Mouse (Mus musculus): ENCODE measurements around the gene Gm12258. TPM values are rescaled to one million over a fixed set of nuclear protein-coding genes. Genes with fewer than 3 reads are reported as not detected.

The Gm12258 gene
- polyA plus RNA-seq, 1 experiment from 2014 or later = 19.1 TPM

DNA sequence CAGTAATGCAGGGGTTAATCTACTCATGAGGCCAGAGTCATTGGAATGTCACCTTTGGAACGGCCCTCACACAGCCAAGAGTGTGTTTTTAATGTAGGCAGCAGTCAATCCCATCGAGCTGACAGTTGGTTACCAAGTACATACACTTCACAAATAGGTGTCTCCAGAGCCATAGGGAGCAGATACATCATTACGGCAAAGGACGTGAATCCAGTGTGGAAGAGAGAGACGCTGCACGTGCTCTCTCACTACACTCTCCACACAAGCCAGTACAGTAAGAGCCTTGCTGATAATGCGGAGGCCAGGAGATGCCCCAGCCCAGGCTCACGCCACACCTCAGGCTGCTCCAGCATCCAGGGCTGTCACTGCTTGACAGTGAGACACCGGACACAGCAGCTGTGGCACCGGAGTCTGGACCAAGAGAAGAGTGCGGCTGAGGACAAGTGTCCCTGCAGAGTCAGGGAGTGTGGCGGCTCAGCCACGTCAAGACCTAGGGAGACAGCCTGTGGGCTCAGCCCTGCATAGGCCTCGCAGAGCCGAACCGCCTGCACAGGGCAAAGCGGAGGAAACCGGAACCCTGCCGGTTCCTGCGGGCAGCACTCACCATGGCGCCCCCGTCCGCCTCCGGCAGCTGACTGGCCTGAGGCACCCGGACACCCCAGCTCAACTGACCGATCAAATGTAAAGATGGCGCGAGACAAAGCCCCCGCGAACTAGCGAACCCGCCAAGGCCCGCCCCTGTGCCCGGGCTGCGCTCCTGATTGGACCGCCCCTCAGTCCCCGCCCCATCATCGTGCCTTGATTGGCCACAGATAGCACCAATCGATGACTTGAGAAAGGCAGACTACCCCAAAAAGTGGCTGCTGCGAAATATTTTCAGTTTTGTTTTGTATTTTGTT is 56.8 kb downstream of the Gm12258 start, which contains the start of gene Zfp39:
Zfp39 (minus strand) TSS at position 715 of the 899 bp plus-strand sequence.
- peak within 1 kb of the TSS; percentile 63 for H3K4me3 ChIP-seq
- WGBS = under 1% methylated on average over 40 of the region's 40 CpGs
- peaks cover 29% of the 10 kb centered on the region for H3K36me3 ChIP-seq
- ATAC-seq (ENCODE audit: low read depth) = peak; percentile 99
- H3K27ac ChIP-seq (replicated peaks) = peak within 1 kb of the TSS; percentile 84
- peak within 1 kb of the TSS; percentile 87 for H3K4me2 ChIP-seq
- peaks cover 30% of the 10 kb centered on the region for H3K4me1 ChIP-seq (replicated peaks)
- no peaks in the 10 kb centered on the region for H3K9me3 ChIP-seq
- peak within 1 kb of the TSS; percentile 89 for H3K9ac ChIP-seq
- H3K27me3 ChIP-seq = no peaks in the 10 kb centered on the region

DNA sequence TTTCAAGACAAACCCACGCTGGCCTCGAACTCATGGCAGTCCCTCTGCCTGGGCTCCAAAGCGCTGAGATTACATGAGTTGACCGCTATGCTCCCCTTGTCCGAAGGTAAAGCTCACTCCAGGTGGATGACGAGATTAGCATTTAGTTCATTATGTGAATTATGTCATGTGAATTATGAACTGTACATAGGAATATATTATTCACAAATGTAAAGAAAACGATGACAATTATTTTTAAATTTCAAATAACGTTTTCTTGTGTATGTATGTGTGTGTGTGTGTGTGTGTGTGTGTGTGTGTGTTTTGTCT is 57.4 kb downstream of the Gm12258 start:
- 5% methylated on average over 8 of the region's 8 CpGs for WGBS
- Histone ChIP-seq H3K4me1 (replicated peaks) (peaks cover 24% of the 10 kb centered on the region), H3K27ac (replicated peaks) (peak overlapping the region; percentile 84; the same call in 1 of the 2 replicates), H3K9me3 (no peaks in the 10 kb centered on the region), H3K4me3 (peak overlapping the region; percentile 63), H3K36me3 (peaks cover 23% of the 10 kb centered on the region), H3K4me2 (peak overlapping the region; percentile 87), H3K27me3 (no peaks in the 10 kb centered on the region), H3K9ac (peak overlapping the region; percentile 53; the same call in 1 of the 2 replicates)
- peak; percentile 21; the same call in 1 of the 2 replicates for ATAC-seq (ENCODE audit: low read depth)

DNA sequence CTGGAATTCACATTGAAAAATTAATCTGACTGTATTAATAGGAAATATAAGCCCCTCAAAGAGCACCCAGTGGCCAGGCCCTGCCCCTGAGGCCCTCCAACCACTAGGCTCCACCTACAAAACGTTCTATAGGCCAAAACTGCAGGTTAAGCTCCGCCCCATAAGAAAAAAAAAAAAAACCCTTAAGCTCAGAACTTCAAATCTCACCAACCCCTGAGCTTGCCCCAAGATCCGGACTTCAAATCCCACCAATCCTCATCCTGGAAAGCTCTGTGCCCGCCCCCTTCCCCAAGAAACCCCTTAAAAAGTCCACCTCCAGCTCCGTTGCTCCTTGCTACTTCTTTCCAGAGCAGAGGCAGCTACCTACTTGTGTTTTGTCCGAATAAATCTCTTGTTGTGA is 57.9 kb downstream of the Gm12258 start:
- peaks cover 23% of the 10 kb centered on the region for H3K4me1 ChIP-seq (replicated peaks)
- no peak for ATAC-seq (ENCODE audit: low read depth)
- peaks cover 22% of the 10 kb centered on the region for H3K36me3 ChIP-seq
- WGBS = 49% methylated on average over 6 of the region's 6 CpGs
- H3K4me2 ChIP-seq = 0 out of 2 replicates have a peak overlapping the region, but pooled peaks have one; percentile 87
- no peak overlapping the region for H3K27ac ChIP-seq (replicated peaks)
- H3K9me3 ChIP-seq = no peaks in the 10 kb centered on the region
- no peak overlapping the region for H3K4me3 ChIP-seq
- no peak overlapping the region for H3K9ac ChIP-seq
- H3K27me3 ChIP-seq = no peaks in the 10 kb centered on the region

Other genes starting within 250 kb of the Gm12258 start
- gene 2210407C18Rik, start 231.1 kb upstream of the Gm12258 start, polyA plus RNA-seq (2015; fragmentation: Nextera tagmentation; extraction: Ambion mirVana) = not detected in 2 replicates
- not detected in 2 replicates for gene Olfr323, start 216.7 kb upstream of the Gm12258 start, polyA plus RNA-seq (2015; fragmentation: Nextera tagmentation; extraction: Ambion mirVana)
- gene Trim58, start 206.7 kb upstream of the Gm12258 start, polyA plus RNA-seq (2015; fragmentation: Nextera tagmentation; extraction: Ambion mirVana) = 0.11 and 0.22 TPM in 2 replicates
- gene Olfr322, start 188.4 kb upstream of the Gm12258 start, polyA plus RNA-seq (2015; fragmentation: Nextera tagmentation; extraction: Ambion mirVana) = 0.07 TPM in 1 of 2 replicates, not detected in the other
- not detected in 2 replicates for gene Olfr320, start 166.1 kb upstream of the Gm12258 start, polyA plus RNA-seq (2015; fragmentation: Nextera tagmentation; extraction: Ambion mirVana)
- not detected in 2 replicates for gene Olfr319, start 148.0 kb upstream of the Gm12258 start, polyA plus RNA-seq (2015; fragmentation: Nextera tagmentation; extraction: Ambion mirVana)
- gene Olfr318, start 123.1 kb upstream of the Gm12258 start, polyA plus RNA-seq (2015; fragmentation: Nextera tagmentation; extraction: Ambion mirVana) = not detected in 2 replicates
- 0.14 and 0.20 TPM in 2 replicates for gene Olfr317, start 107.9 kb upstream of the Gm12258 start, polyA plus RNA-seq (2015; fragmentation: Nextera tagmentation; extraction: Ambion mirVana)
- not detected in 2 replicates for gene Olfr316, start 94.4 kb upstream of the Gm12258 start, polyA plus RNA-seq (2015; fragmentation: Nextera tagmentation; extraction: Ambion mirVana)
- not detected in 2 replicates for gene Olfr315, start 74.0 kb upstream of the Gm12258 start, polyA plus RNA-seq (2015; fragmentation: Nextera tagmentation; extraction: Ambion mirVana)
- gene Olfr314, start 64.2 kb upstream of the Gm12258 start, polyA plus RNA-seq (2015; fragmentation: Nextera tagmentation; extraction: Ambion mirVana) = not detected in 2 replicates
- gene Fam183b, start 45.2 kb upstream of the Gm12258 start, polyA plus RNA-seq (2015; fragmentation: Nextera tagmentation; extraction: Ambion mirVana) = 7.7 and 7.8 TPM in 2 replicates
- gene Olfr313, start 32.2 kb upstream of the Gm12258 start, polyA plus RNA-seq (2015; fragmentation: Nextera tagmentation; extraction: Ambion mirVana) = not detected in 2 replicates
- not detected in 2 replicates for gene Olfr312, start 17.9 kb upstream of the Gm12258 start, polyA plus RNA-seq (2015; fragmentation: Nextera tagmentation; extraction: Ambion mirVana)
- gene Olfr311, start 7.9 kb upstream of the Gm12258 start, polyA plus RNA-seq (2015; fragmentation: Nextera tagmentation; extraction: Ambion mirVana) = not detected in 2 replicates
- gene 2810021J22Rik, start 20.1 kb downstream of the Gm12258 start, polyA plus RNA-seq (2015; fragmentation: Nextera tagmentation; extraction: Ambion mirVana) = 11.1 and 13.0 TPM in 2 replicates
- gene Zfp39, start 57.1 kb downstream of the Gm12258 start, polyA plus RNA-seq (2015; fragmentation: Nextera tagmentation; extraction: Ambion mirVana) = 6.3 and 7.8 TPM in 2 replicates
- not detected in 2 replicates for gene Btnl10, start 70.8 kb downstream of the Gm12258 start, polyA plus RNA-seq (2015; fragmentation: Nextera tagmentation; extraction: Ambion mirVana)
- gene Rnf187, start 91.8 kb downstream of the Gm12258 start, polyA plus RNA-seq (2015; fragmentation: Nextera tagmentation; extraction: Ambion mirVana) = 576 and 601 TPM in 2 replicates
- 278 and 296 TPM in 2 replicates for gene Hist3h2ba, start 101.8 kb downstream of the Gm12258 start, polyA plus RNA-seq (2015; fragmentation: Nextera tagmentation; extraction: Ambion mirVana)
- 124 and 126 TPM in 2 replicates for gene Hist3h2a, start 107.5 kb downstream of the Gm12258 start, polyA plus RNA-seq (2015; fragmentation: Nextera tagmentation; extraction: Ambion mirVana)
- gene Trim17, start 107.5 kb downstream of the Gm12258 start, polyA plus RNA-seq (2015; fragmentation: Nextera tagmentation; extraction: Ambion mirVana) = 0.90 and 1.3 TPM in 2 replicates
- 19.7 and 20.2 TPM in 2 replicates for gene Trim11, start 130.9 kb downstream of the Gm12258 start, polyA plus RNA-seq (2015; fragmentation: Nextera tagmentation; extraction: Ambion mirVana)